Mouse (Mus musculus) mouse trophoblast stem cell (cell line): ENCODE data around the gene Lepr.
"Not testable (repeated sequence)": the region's sequence is repeated elsewhere in the genome, so short reads cannot be mapped to it uniquely, and the experiment has no call there.

Source experiments
- in situ Hi-C, 2 experiments: fragments of 300-500 bp; cut with MseI, MboI; formaldehyde crosslinking; loops; 2 replicates in 1 of 2; 3 replicates in 1 of 2; pipeline ENCODE4 v1.15.1; 2025

The Lepr gene

GRCm38 (mm10) chr4:101715805-101716204 is 1.4 kb upstream of the Lepr start:
- in situ Hi-C loops: no loop called here

- in situ Hi-C loops: no loop called here
Observed at GRCm38 (mm10) chr4:101718991-101719580, 1.9 kb downstream of the Lepr start.

- in situ Hi-C loops: no loop called here
Observed at GRCm38 (mm10) chr4:101721705-101722104, 4.5 kb downstream of the Lepr start.

- in situ Hi-C loops: no loop called here
Observed at GRCm38 (mm10) chr4:101741973-101742372, 24.8 kb downstream of the Lepr start.

- in situ Hi-C loops: no loop called here
Observed at GRCm38 (mm10) chr4:101745534-101745933, 28.3 kb downstream of the Lepr start.

- in situ Hi-C loops: no loop called here
Observed at GRCm38 (mm10) chr4:101760490-101760889, 43.3 kb downstream of the Lepr start.

GRCm38 (mm10) chr4:101843923-101844322 is 126.7 kb downstream of the Lepr start, which contains the start of gene B020004J07Rik:
TSS of gene B020004J07Rik (minus strand) at chr4:101844023.
- in situ Hi-C loops: not testable (repeated sequence)

- in situ Hi-C loops: loop anchor here (10.0 kb wide), 1 partner anchor 144 kb away; no protein-coding TSS in a partner anchor
Observed at GRCm38 (mm10) chr4:101850908-101851307, 133.7 kb downstream of the Lepr start.

- in situ Hi-C loops: no loop called here
Observed at GRCm38 (mm10) chr4:101860873-101861272, 143.7 kb downstream of the Lepr start.

- in situ Hi-C loops: no loop called here
Observed at GRCm38 (mm10) chr4:101862289-101862688, 145.1 kb downstream of the Lepr start.
